Mouse (Mus musculus) limb, embryonic 13.5 days (tissue): ENCODE results near the gene Wdfy3. TPM values are rescaled to one million over a fixed set of nuclear protein-coding genes. Genes with fewer than 3 reads are reported as not detected.
"Not testable (repeated sequence)": the region's sequence is repeated elsewhere in the genome, so short reads cannot be mapped to it uniquely, and the experiment has no call there.

Source experiments
- ATAC-seq: fragments of 200-750 bp; cut with Nextera tagmentation; 2 replicates; pipeline ENCODE4 v1.8.0; 2017; ENCODE audit warnings: low read depth, moderate number of reproducible peaks, moderate TSS enrichment; ENCODE audit not compliant: low FRiP score
- H3K27ac ChIP-seq: fragments of 300-500 bp; sonication (generic); 2 replicates; pipeline ENCODE4 v1.5.1; 2015; ENCODE audit warnings: inconsistent platforms, mild to moderate bottlenecking, moderate library complexity
- H3K27me3 ChIP-seq: fragments of 300-500 bp; sonication (generic); 2 replicates; pipeline ENCODE4 v1.6.1; 2015; ENCODE audit warnings: mild to moderate bottlenecking, inconsistent platforms
- H3K36me3 ChIP-seq: fragments of 300-500 bp; sonication (generic); 2 replicates; pipeline ENCODE4 v1.6.1; 2015; ENCODE audit warnings: inconsistent platforms, mild to moderate bottlenecking, moderate library complexity
- H3K4me1 ChIP-seq: fragments of 300-500 bp; sonication (generic); 2 replicates; pipeline ENCODE4 v1.6.1; 2015; ENCODE audit warnings: inconsistent platforms
- H3K4me2 ChIP-seq: fragments of 300-500 bp; sonication (generic); replicated peaks from 2 replicates; pipeline ENCODE4 v1.6.1; 2015; ENCODE audit warnings: inconsistent platforms, mild to moderate bottlenecking, moderate library complexity
- H3K4me3 ChIP-seq: fragments of 300-500 bp; sonication (generic); 2 replicates; pipeline ENCODE4 v1.5.1; 2015; ENCODE audit warnings: moderate library complexity, mild to moderate bottlenecking, inconsistent platforms
- H3K9ac ChIP-seq: fragments of 300-500 bp; sonication (generic); 2 replicates; pipeline ENCODE4 v1.6.1; 2015; ENCODE audit warnings: mild to moderate bottlenecking, inconsistent platforms
- H3K9me3 ChIP-seq: fragments of 300-500 bp; sonication (generic); 2 replicates; pipeline ENCODE4 v1.6.1; 2016; ENCODE audit warnings: inconsistent platforms
- WGBS: fragments of 180-500 bp; shearing (Covaris S2); methylation state at CpG from one replicate; pipeline ENCODE4 v1.1.7; 2015; 5-methylcytosine and 5-hydroxymethylcytosine counted together
- polyA plus RNA-seq: library from polyadenylated mRNA; unstranded; fragments of >200 nt; fragmentation: Nextera tagmentation; extraction: Ambion mirVana; gene quantifications from 2 replicates; pipeline ENCODE4 v1.2.1, GENCODE M21; 2015

The Wdfy3 gene
- 17.7 and 18.6 TPM in 2 replicates for polyA plus RNA-seq

- Histone ChIP-seq H3K27me3 (no peaks in the 10 kb centered on the region), H3K4me3 (peak within 1 kb of the TSS; percentile 89), H3K4me1 (peaks cover 35% of the 10 kb centered on the region), H3K4me2 (peak within 1 kb of the TSS; percentile 80), H3K9me3 (no peaks in the 10 kb centered on the region), H3K36me3 (peaks cover 7% of the 10 kb centered on the region), H3K9ac (peak within 1 kb of the TSS; percentile 99), H3K27ac (peak within 1 kb of the TSS; percentile 94)
- ATAC-seq = peak; percentile 92
- 0% methylated on average over 49 of the region's 62 CpGs for WGBS
Observed at GRCm38 (mm10) chr5:102069767-102070413, at the start of gene Wdfy3. Wdfy3 (minus strand) TSS chr5:102069921.

GRCm38 (mm10) chr5:102113009-102113408 is 43.3 kb upstream of the Wdfy3 start:
- peak overlapping the region; percentile 39 for H3K4me2 ChIP-seq
- H3K4me3 ChIP-seq = no peak overlapping the region
- H3K27me3 ChIP-seq = 0 out of 2 replicates have a peak, but pooled peaks cover 8% of the 10 kb centered on the region
- H3K27ac ChIP-seq = no peak overlapping the region
- H3K4me1 ChIP-seq = peaks cover 3% of the 10 kb centered on the region; the same call in 1 of the 2 replicates
- no peak for ATAC-seq
- WGBS = 46% methylated on average over 14 of the region's 14 CpGs
- H3K9ac ChIP-seq = no peak overlapping the region
- no peaks in the 10 kb centered on the region for H3K9me3 ChIP-seq
- no peaks in the 10 kb centered on the region for H3K36me3 ChIP-seq

GRCm38 (mm10) chr5:102112034-102112433 is 42.3 kb upstream of the Wdfy3 start:
- peaks cover 3% of the 10 kb centered on the region; the same call in 1 of the 2 replicates for H3K4me1 ChIP-seq
- ATAC-seq = no peak
- WGBS = 82% methylated on average over 7 of the region's 7 CpGs

GRCm38 (mm10) chr5:102110031-102110430 is 40.3 kb upstream of the Wdfy3 start:
- Histone ChIP-seq H3K4me1 (peaks cover 3% of the 10 kb centered on the region; the same call in 1 of the 2 replicates), H3K27me3 (0 out of 2 replicates have a peak, but pooled peaks cover 8% of the 10 kb centered on the region), H3K9ac (no peak overlapping the region), H3K4me2 (no peak overlapping the region), H3K9me3 (no peaks in the 10 kb centered on the region), H3K4me3 (no peak overlapping the region), H3K36me3 (no peaks in the 10 kb centered on the region), H3K27ac (no peak overlapping the region)
- ATAC-seq = no peak
- WGBS = 85% methylated on average over 7 of the region's 7 CpGs

More at GRCm38 (mm10) chr5:102112034-102112433, 42.3 kb upstream of the Wdfy3 start:
- Histone ChIP-seq H3K4me3 (no peak overlapping the region), H3K9ac (no peak overlapping the region), H3K9me3 (no peaks in the 10 kb centered on the region), H3K27me3 (0 out of 2 replicates have a peak, but pooled peaks cover 8% of the 10 kb centered on the region), H3K27ac (no peak overlapping the region), H3K36me3 (no peaks in the 10 kb centered on the region), H3K4me2 (no peak overlapping the region)

GRCm38 (mm10) chr5:102105919-102106318 is 36.2 kb upstream of the Wdfy3 start:
- Histone ChIP-seq H3K27ac (no peak overlapping the region), H3K4me2 (no peak overlapping the region), H3K4me3 (no peak overlapping the region), H3K4me1 (no peaks in the 10 kb centered on the region), H3K9me3 (no peaks in the 10 kb centered on the region), H3K9ac (no peak overlapping the region), H3K27me3 (no peaks in the 10 kb centered on the region), H3K36me3 (no peaks in the 10 kb centered on the region)
- no peak for ATAC-seq
- 75% methylated on average over 3 of the region's 3 CpGs for WGBS

GRCm38 (mm10) chr5:102101815-102102214 is 32.1 kb upstream of the Wdfy3 start:
- H3K9me3 ChIP-seq, H3K36me3 ChIP-seq, ATAC-seq, H3K27ac ChIP-seq, H3K9ac ChIP-seq, H3K4me1 ChIP-seq, H3K4me3 ChIP-seq, H3K4me2 ChIP-seq, H3K27me3 ChIP-seq: not testable (repeated sequence)
- WGBS = 86% methylated on average over 1 of the region's 1 CpGs

GRCm38 (mm10) chr5:102100246-102101241 is 30.8 kb upstream of the Wdfy3 start:
- Histone ChIP-seq H3K9me3 (no peaks in the 10 kb centered on the region), H3K36me3 (no peaks in the 10 kb centered on the region), H3K4me3 (no peak overlapping the region), H3K27me3 (no peaks in the 10 kb centered on the region), H3K4me1 (no peaks in the 10 kb centered on the region), H3K4me2 (0 out of 2 replicates have a peak overlapping the region, but pooled peaks have one; percentile 3), H3K27ac (no peak overlapping the region), H3K9ac (no peak overlapping the region)
- 74% methylated on average over 21 of the region's 21 CpGs for whole genome bisulfite sequencing
- ATAC-seq = no peak

GRCm38 (mm10) chr5:102095576-102095975 is 25.9 kb upstream of the Wdfy3 start:
- H3K27me3 ChIP-seq = no peaks in the 10 kb centered on the region
- WGBS = 78% methylated on average over 4 of the region's 4 CpGs
- H3K4me2 ChIP-seq = no peak overlapping the region
- H3K36me3 ChIP-seq = no peaks in the 10 kb centered on the region
- H3K4me3 ChIP-seq = no peak overlapping the region
- H3K27ac ChIP-seq = no peak overlapping the region
- no peak for ATAC-seq
- H3K4me1 ChIP-seq = no peaks in the 10 kb centered on the region
- H3K9me3 ChIP-seq = no peaks in the 10 kb centered on the region
- no peak overlapping the region for H3K9ac ChIP-seq

- Histone ChIP-seq H3K4me1 (no peaks in the 10 kb centered on the region), H3K36me3 (no peaks in the 10 kb centered on the region), H3K9ac (no peak overlapping the region), H3K4me2 (no peak overlapping the region), H3K27ac (no peak overlapping the region), H3K9me3 (no peaks in the 10 kb centered on the region), H3K4me3 (no peak overlapping the region), H3K27me3 (no peaks in the 10 kb centered on the region)
- WGBS = 83% methylated on average over 3 of the region's 3 CpGs
- ATAC-seq = no peak
Observed at GRCm38 (mm10) chr5:102090686-102091085, 21.0 kb upstream of the Wdfy3 start.

- Histone ChIP-seq H3K27me3 (no peaks in the 10 kb centered on the region), H3K36me3 (no peaks in the 10 kb centered on the region), H3K27ac (no peak overlapping the region), H3K9ac (peak overlapping the region; percentile 43; the same call in 1 of the 2 replicates), H3K4me1 (peaks cover 6% of the 10 kb centered on the region; the same call in 1 of the 2 replicates), H3K4me3 (no peak overlapping the region), H3K9me3 (no peaks in the 10 kb centered on the region), H3K4me2 (peak overlapping the region; percentile 47)
- 19% methylated on average over 18 of the region's 18 CpGs for WGBS
- no peak for ATAC-seq
Observed at GRCm38 (mm10) chr5:102084737-102085705, 15.3 kb upstream of the Wdfy3 start.

- WGBS = 0% methylated on average over 1 of the region's 1 CpGs
Observed at GRCm38 (mm10) chr5:102074086-102074485, 4.4 kb upstream of the Wdfy3 start.

More at GRCm38 (mm10) chr5:102074086-102074485, 4.4 kb upstream of the Wdfy3 start:
- no peak overlapping the region for H3K4me2 ChIP-seq
- H3K9ac ChIP-seq = no peak overlapping the region
- no peaks in the 10 kb centered on the region for H3K9me3 ChIP-seq
- H3K4me3 ChIP-seq = no peak overlapping the region
- no peaks in the 10 kb centered on the region for H3K36me3 ChIP-seq
- H3K4me1 ChIP-seq = peaks cover 16% of the 10 kb centered on the region
- no peak for ATAC-seq
- H3K27me3 ChIP-seq = no peaks in the 10 kb centered on the region
- H3K27ac ChIP-seq = no peak overlapping the region
